Mouse (Mus musculus) bone marrow, adult 2 months (tissue): ENCODE results near the gene Ephb1. TPM values are rescaled to one million over a fixed set of nuclear protein-coding genes. Genes with fewer than 3 reads are reported as not detected.

Source experiments
- H3K27ac ChIP-seq: fragments of 200-500 bp; 2 replicates; pipeline ENCODE4 v1.5.1; 2012; ENCODE audit warnings: low read depth, mild to moderate bottlenecking, control low read depth, inconsistent platforms, low read length; ENCODE audit not compliant: control insufficient read depth, poor library complexity, insufficient read depth
- H3K4me1 ChIP-seq: fragments of 200-500 bp; 2 replicates; pipeline ENCODE4 v1.6.1; 2011; ENCODE audit warnings: low read length; ENCODE audit not compliant: control insufficient read depth, insufficient read depth
- H3K4me3 ChIP-seq: fragments of 200-500 bp; replicated peaks from 2 replicates; pipeline ENCODE3; 2011; ENCODE audit warnings: mild to moderate bottlenecking, low read depth, low read length, control low read depth; ENCODE audit not compliant: control insufficient read depth
- CTCF ChIP-seq: fragments of 200-500 bp; IDR thresholded peaks from 2 replicates; pipeline ENCODE4 v1.5.1; 2011; ENCODE audit warnings: low read length, control low read depth; ENCODE audit not compliant: control insufficient read depth, insufficient read depth
- POLR2A ChIP-seq: fragments of 200-500 bp; IDR thresholded peaks from 2 replicates; pipeline ENCODE4 v1.6.1; 2011; ENCODE audit warnings: low read depth, mild to moderate bottlenecking, control low read depth, low read length, borderline replicate concordance; ENCODE audit not compliant: control insufficient read depth
- WGBS: fragments of 180-500 bp; shearing (Covaris S2); methylation state at CpG from one replicate; pipeline ENCODE4 v1.1.7; 2018; 5-methylcytosine and 5-hydroxymethylcytosine counted together
- polyA plus RNA-seq: library from polyadenylated mRNA; stranded (reverse); fragments of >200 nt; gene quantifications from 2 replicates; pipeline ENCODE4 v1.2.4, GENCODE M21; 2011; ENCODE audit warnings: low replicate concordance; ENCODE audit not compliant: missing spikeins, insufficient read depth, insufficient read length

Ephb1 gene
- polyA plus RNA-seq, 1 experiment: 1.3 TPM

DNA sequence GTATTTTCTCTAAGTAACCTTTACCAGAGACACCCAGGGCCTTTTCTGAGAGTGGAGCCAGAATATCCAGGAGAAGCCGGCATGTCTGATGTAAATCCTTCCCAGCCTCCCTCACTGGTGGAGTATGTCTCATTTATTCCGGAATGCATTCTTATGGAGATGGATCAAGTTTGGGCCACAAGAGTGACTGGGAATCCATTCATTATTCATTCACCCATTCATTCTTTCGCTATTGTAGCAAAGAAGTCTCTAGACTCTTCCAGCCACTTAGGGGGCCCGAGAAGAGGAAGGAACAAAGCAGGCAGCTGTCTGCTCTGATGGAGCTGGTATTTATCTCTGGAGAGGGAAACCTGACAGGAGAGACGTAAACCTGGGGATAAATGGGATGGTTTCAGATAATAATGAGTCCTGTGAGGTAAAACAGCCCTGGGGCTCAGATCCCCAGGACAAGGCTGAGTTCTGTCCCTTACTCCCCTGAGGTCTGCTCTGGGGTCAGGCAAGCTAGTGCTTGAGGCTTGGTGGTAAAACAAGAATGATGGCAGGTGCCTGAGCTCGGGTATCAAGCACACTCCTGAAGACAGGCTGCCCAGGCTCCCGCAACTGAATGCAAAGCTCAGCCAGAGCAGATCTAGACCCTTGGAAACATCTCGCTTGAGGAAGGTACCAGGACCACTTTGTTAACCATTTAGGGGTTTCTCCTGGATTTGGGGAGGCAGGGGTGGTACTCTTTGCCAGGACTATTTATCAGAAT is 309.2 kb downstream of the Ephb1 start:
- Histone ChIP-seq H3K4me1 (no peaks in the 10 kb centered on the region), H3K27ac (no peak overlapping the region), H3K4me3 (no peak overlapping the region)
- TF ChIP-seq POLR2A (no peak), CTCF (no peak)
- 57% methylated on average over 8 of the region's 8 CpGs for WGBS

DNA sequence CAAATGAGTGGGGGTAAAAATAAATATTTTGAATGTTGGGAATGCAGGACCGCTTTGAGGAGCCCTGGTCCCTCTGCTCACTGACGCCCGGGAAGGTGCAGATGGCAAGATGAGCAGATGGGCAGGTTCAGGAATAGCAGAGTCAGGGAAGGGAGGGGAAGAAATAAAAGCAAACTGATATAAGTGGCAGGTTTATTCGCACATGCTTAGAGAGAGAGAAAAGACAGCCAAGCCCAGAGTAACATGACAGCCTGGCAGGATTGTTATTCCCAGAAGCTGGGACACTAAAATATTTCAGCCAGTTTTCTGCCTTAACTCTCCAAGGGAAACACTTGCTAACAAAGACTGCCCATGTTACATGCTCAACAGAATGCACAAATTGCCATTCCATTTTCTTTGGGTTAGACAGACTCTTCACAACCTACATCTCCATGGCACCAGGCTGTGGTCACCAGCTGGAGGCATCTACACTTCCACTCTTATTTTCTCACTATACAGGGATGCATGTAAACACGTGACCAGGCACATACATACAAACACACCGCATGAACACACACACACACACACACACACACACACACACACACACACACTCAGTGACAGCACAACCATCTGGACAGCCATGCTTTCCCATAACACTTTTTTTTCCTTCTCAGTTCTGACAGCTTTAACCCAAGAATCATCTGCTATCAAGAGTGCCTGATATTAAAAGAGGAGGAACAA is 315.3 kb downstream of the Ephb1 start:
- no peaks in the 10 kb centered on the region for H3K4me1 ChIP-seq
- no peak for TF ChIP-seq CTCF
- TF ChIP-seq POLR2A: no peak
- H3K4me3 ChIP-seq: no peak overlapping the region
- no peak overlapping the region for H3K27ac ChIP-seq
- 78% methylated on average over 6 of the region's 6 CpGs for WGBS

DNA sequence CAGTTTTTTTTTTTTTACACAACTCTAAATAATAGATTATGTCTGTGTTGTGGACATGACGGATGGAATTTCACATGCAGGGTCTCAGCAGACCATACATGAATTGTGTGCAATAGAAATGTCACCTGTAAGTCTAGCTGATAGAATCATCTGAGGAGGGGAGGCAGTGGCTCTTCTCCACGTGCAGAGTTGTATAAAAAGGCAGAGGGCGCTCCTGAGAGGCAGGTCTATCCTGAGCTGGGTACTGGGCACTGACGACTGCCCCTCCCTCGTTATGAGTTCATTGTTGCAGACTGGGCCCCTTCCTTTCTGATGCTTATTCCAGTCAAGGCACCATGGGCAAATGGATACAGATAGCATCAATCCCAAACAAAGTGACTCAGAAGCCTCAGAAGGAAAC is 318.4 kb downstream of the Ephb1 start:
- WGBS: 52% methylated on average over 5 of the region's 5 CpGs
- TF ChIP-seq CTCF: no peak
- no peak for TF ChIP-seq POLR2A
- Histone ChIP-seq H3K4me1 (no peaks in the 10 kb centered on the region), H3K4me3 (no peak overlapping the region), H3K27ac (no peak overlapping the region)

DNA sequence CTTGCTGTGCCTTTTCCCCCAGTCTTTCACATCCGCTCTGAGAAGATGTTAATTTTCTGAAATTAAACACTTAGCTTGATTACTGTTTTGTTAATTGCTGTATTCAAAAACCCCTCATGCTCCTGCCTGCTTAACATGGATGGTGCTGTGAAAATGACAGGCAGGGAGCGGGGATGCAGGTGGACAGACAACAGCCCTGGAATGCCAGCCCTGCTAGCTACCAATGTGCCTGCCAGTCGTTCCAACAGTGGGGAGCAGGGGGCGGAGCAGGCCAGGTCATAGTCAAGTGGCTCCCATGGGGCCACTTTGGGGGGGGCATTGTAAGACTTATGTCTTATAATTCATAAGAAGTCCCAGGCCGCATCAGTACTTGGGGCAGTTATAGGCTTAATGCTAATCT is 321.3 kb downstream of the Ephb1 start:
- 75% methylated on average over 5 of the region's 5 CpGs for WGBS
- TF ChIP-seq CTCF (no peak), POLR2A (no peak)
- Histone ChIP-seq H3K4me3 (no peak overlapping the region), H3K4me1 (no peaks in the 10 kb centered on the region), H3K27ac (no peak overlapping the region)

DNA sequence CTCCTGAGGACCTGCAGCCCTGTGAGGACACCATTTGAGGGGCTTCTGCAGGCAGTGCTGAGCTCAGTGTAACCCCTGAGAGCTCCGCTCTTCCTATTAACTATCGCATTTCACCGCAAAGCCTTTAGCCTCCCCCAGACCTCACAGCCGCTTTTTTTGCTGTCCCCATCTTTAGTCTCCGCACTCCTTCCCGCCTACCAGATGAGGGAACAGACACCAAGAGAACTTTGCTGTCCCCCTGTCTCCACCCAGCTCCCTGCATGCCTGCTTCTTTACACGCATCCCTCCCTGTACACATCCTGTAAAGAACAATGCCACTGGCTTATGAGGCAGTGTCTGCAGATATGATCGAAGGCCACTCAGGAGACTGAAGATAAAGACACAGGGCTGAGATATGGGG is 322.1 kb downstream of the Ephb1 start:
- H3K27ac ChIP-seq: no peak overlapping the region

DNA sequence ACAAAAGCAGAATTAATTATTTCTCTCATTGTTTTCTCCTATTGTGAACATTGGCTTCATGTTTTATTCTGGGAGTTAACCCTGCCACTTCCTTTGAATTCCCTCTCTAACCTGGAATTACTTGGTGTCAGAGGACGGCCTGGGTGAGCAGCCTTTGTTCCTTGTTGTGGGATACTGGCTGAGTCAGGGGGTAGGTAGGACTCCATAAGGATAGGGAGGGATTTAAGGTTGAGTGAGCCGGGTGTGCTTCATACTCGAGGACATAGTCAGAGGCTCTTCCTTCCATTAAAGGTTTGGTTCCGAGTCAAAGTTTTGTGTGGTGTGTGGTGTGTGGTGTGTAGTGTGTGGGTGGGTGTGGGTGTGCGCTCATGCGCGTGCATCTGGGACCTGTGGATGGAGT is 324.8 kb downstream of the Ephb1 start:
- H3K4me1 ChIP-seq: no peaks in the 10 kb centered on the region
- H3K4me3 ChIP-seq: no peak overlapping the region
- no peak for TF ChIP-seq POLR2A
- no peak for TF ChIP-seq CTCF
- 79% methylated on average over 7 of the region's 7 CpGs for WGBS
- H3K27ac ChIP-seq: no peak overlapping the region

More for the DNA sequence above, 322.1 kb downstream of the Ephb1 start:
- TF ChIP-seq CTCF: no peak
- TF ChIP-seq POLR2A: no peak
- Histone ChIP-seq H3K4me3 (no peak overlapping the region), H3K4me1 (no peaks in the 10 kb centered on the region)
- 72% methylated on average over 8 of the region's 8 CpGs for WGBS

DNA sequence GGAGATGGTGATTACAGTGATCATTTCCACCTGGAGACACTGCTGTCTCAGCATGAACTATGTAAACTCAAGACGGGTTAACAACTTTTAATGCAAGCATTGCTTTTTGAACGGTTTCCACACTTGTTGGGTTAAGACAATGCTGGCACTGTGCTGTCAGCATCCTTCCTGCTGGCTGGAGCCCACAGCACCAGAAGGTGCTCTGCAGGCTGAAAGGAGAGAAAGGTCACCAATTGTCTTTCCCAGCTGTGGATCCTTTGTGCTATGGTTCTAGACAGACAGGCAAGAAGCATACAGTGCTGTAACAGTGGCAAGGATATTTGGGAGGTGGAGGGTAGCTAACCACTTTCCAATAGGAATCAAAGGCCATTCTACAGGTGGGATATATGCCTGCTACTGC is 328.4 kb downstream of the Ephb1 start:
- Histone ChIP-seq H3K4me1 (no peaks in the 10 kb centered on the region), H3K27ac (no peak overlapping the region), H3K4me3 (no peak overlapping the region)
- TF ChIP-seq CTCF (no peak), POLR2A (no peak)
- 81% methylated on average over 2 of the region's 2 CpGs for WGBS

DNA sequence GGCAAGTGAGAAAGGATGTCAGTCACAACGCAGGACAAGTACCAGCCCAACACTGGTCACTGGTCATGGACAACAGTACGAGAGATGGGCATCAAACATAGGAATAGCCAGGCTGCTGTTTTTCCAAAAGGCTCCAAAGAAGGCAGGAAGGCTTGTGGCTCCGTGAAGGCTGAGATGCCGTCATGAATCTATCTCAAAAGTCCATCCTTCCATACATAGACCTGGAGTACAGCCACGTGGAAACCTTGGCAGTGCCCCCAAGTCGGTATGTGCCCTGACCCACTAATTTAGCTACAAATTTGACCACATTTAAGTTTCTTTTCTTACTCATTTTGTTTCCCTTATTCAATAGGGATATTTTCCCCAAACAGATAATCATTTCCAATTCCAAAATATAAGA is 329.4 kb downstream of the Ephb1 start:
- H3K4me3 ChIP-seq: no peak overlapping the region
- H3K4me1 ChIP-seq: no peaks in the 10 kb centered on the region
- no peak for TF ChIP-seq POLR2A
- TF ChIP-seq CTCF: no peak
- H3K27ac ChIP-seq: no peak overlapping the region
- WGBS: 72% methylated on average over 6 of the region's 6 CpGs
